Mouse (Mus musculus) midbrain, postnatal 0 days (tissue): ENCODE results near the gene Vmn1r4. TPM values are rescaled to one million over a fixed set of nuclear protein-coding genes. Genes with fewer than 3 reads are reported as not detected.

Experiments used
- ATAC-seq: fragments of 200-750 bp; cut with Nextera tagmentation; 2 replicates; pipeline ENCODE4 v1.8.0; 2017; ENCODE audit warnings: moderate number of reproducible peaks, mild to moderate bottlenecking, moderate TSS enrichment, moderate library complexity; ENCODE audit not compliant: low FRiP score
- DNase-seq: peaks from one replicate; pipeline ENCODE4 v3.0.0-alpha.2; 2015; ENCODE audit warnings: low spot score
- H3K27ac ChIP-seq: fragments of 300-500 bp; sonication (generic); 2 replicates; pipeline ENCODE4 v1.5.1; 2014; ENCODE audit warnings: low read depth, mild to moderate bottlenecking, low read length, mixed read lengths
- H3K27me3 ChIP-seq: fragments of 300-500 bp; sonication (generic); 2 replicates; pipeline ENCODE4 v1.6.1; 2014; ENCODE audit warnings: low read length, control low read depth, mixed read lengths; ENCODE audit not compliant: insufficient read depth
- H3K36me3 ChIP-seq: fragments of 300-500 bp; sonication (generic); 2 replicates; pipeline ENCODE4 v1.6.1; 2014; ENCODE audit warnings: low read length, control low read depth, mixed read lengths; ENCODE audit not compliant: insufficient read depth
- H3K4me1 ChIP-seq: fragments of 300-500 bp; sonication (generic); 2 replicates; pipeline ENCODE4 v1.6.1; 2014; ENCODE audit warnings: mild to moderate bottlenecking, control low read depth, antibody characterized with exemption, low read length, mixed read lengths; ENCODE audit not compliant: insufficient read depth
- H3K4me2 ChIP-seq: fragments of 300-500 bp; sonication (generic); 2 replicates; pipeline ENCODE4 v1.6.1; 2014; ENCODE audit warnings: low read depth, mild to moderate bottlenecking, low read length, mixed read lengths; ENCODE audit not compliant: poor library complexity, severe bottlenecking
- H3K4me3 ChIP-seq: fragments of 300-500 bp; sonication (generic); 2 replicates; pipeline ENCODE4 v1.5.1; 2014; ENCODE audit warnings: low read depth, mild to moderate bottlenecking, low read length, moderate library complexity
- H3K9ac ChIP-seq: fragments of 300-500 bp; sonication (generic); replicated peaks from 2 replicates; pipeline ENCODE4 v1.6.1; 2014; ENCODE audit warnings: mild to moderate bottlenecking, low read length, moderate library complexity, mixed read lengths; ENCODE audit not compliant: poor library complexity, severe bottlenecking
- H3K9me3 ChIP-seq: fragments of 300-500 bp; sonication (generic); 2 replicates; pipeline ENCODE4 v1.6.1; 2016; ENCODE audit warnings: low read length, control low read depth
- CTCF ChIP-seq: IDR thresholded peaks from 2 replicates; pipeline ENCODE4 v1.5.1; 2016; ENCODE audit warnings: antibody characterized with exemption, mild to moderate bottlenecking
- WGBS: fragments of 180-500 bp; shearing (Covaris S2); extraction: QIAGEN DNeasy Blood & Tissue Kit; methylation state at CpG from one replicate; pipeline ENCODE4 v1.1.7; 2014; 5-methylcytosine and 5-hydroxymethylcytosine counted together
- polyA plus RNA-seq: library from polyadenylated mRNA; unstranded; fragments of >200 nt; fragmentation: Nextera tagmentation; extraction: Ambion mirVana; gene quantifications from 2 replicates; pipeline ENCODE4 v1.2.1, GENCODE M21; 2015
- total RNA-seq: library from RNA; depleted of rRNA; stranded (reverse); fragments of >200 nt; gene quantifications from 2 replicates; pipeline ENCODE4 v1.2.3, GENCODE M21; 2014; rRNA removed

The Vmn1r4 gene
- total and polyA plus RNA-seq, 2 experiments from 2014 or later, result 0.33 to 0.46 TPM

DNA sequence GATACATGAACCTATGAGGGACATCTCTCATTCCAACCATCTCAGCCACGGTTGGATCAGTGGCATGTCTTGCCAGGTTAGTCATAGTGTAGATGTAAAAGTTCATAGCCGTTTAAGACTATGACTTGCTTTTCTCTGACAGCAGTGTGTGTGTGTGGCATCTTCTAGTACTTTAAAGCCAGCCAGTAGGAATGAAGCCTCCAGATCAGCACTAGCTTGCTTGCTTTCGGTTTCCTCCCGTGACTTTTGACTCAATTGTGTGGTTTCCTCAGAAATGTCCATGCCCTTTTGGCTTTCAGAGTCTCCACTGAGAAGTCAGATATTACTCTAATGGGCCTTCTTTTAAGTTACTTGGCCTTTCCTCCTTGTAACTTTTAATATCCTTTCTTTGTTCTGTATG is 10.6 kb downstream of the Vmn1r4 start:
- Histone ChIP-seq H3K36me3 (no peaks in the 10 kb centered on the region), H3K27ac (no peak overlapping the region), H3K4me3 (no peak overlapping the region), H3K4me1 (no peaks in the 10 kb centered on the region), H3K4me2 (no peak overlapping the region), H3K27me3 (no peaks in the 10 kb centered on the region), H3K9ac (no peak overlapping the region), H3K9me3 (no peaks in the 10 kb centered on the region)
- ATAC-seq, result no peak
- WGBS, result 88% methylated on average over 4 of the region's 4 CpGs
- DNase-seq, result no peak
- TF ChIP-seq CTCF, result no peak

DNA sequence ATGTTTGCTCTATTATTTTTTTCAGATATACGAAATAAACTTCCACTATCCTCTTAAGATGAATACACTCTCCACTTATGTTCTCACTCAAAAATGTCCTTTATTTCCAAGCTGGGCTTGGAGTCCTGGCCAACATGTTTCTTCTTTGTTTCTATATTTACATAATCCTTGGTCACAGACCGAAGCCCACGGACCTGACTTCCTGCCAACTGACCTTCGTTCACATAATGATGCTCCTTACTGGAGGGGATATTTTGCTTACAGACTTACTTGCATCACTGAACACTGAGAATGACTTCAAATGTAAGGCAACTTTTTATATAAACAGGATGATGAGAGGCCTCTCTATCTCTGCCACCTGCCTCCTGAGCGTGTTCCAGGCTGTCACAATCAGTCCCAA is 32.6 kb downstream of the Vmn1r4 start:
- H3K9me3 ChIP-seq, result no peaks in the 10 kb centered on the region
- ATAC-seq, result no peak
- TF ChIP-seq CTCF, result no peak
- no peak overlapping the region for H3K4me2 ChIP-seq
- no peak overlapping the region for H3K4me3 ChIP-seq
- peak; percentile 0 for DNase-seq
- H3K9ac ChIP-seq, result no peak overlapping the region
- H3K4me1 ChIP-seq, result no peaks in the 10 kb centered on the region
- no peaks in the 10 kb centered on the region for H3K36me3 ChIP-seq
- 61% methylated on average over 5 of the region's 5 CpGs for WGBS
- H3K27me3 ChIP-seq, result no peaks in the 10 kb centered on the region
- no peak overlapping the region for H3K27ac ChIP-seq

- Histone ChIP-seq H3K27ac (no peak within 1 kb of the TSS), H3K4me1 (no peaks in the 10 kb centered on the region), H3K27me3 (no peaks in the 10 kb centered on the region), H3K36me3 (no peaks in the 10 kb centered on the region), H3K9ac (no peak within 1 kb of the TSS), H3K4me2 (no peak within 1 kb of the TSS), H3K9me3 (no peaks in the 10 kb centered on the region), H3K4me3 (no peak within 1 kb of the TSS)
- no peak for ATAC-seq
- no peak for DNase-seq
- TF ChIP-seq CTCF, result no peak
Measured at GRCm38 (mm10) chr6:56969973-56970372, 46.2 kb downstream of the Vmn1r4 start, which contains the start of gene Vmn1r5. Gene Vmn1r5, plus strand, starts transcription at chr6:56970273.

GRCm38 (mm10) chr6:56996943-56997342 is 73.1 kb downstream of the Vmn1r4 start, which contains the start of gene Vmn1r6:
Gene Vmn1r6, plus strand, starts transcription at chr6:56997243.
- no peak for DNase-seq
- 84% methylated on average over 2 of the region's 2 CpGs for WGBS
- H3K4me3 ChIP-seq, result no peak within 1 kb of the TSS
- no peak within 1 kb of the TSS for H3K27ac ChIP-seq
- no peaks in the 10 kb centered on the region for H3K36me3 ChIP-seq
- ATAC-seq, result no peak
- no peak within 1 kb of the TSS for H3K4me2 ChIP-seq
- no peak within 1 kb of the TSS for H3K9ac ChIP-seq
- H3K4me1 ChIP-seq, result no peaks in the 10 kb centered on the region
- H3K27me3 ChIP-seq, result no peaks in the 10 kb centered on the region
- H3K9me3 ChIP-seq, result no peaks in the 10 kb centered on the region
- TF ChIP-seq CTCF, result no peak

Other genes starting within 250 kb of the Vmn1r4 start
- 36.8 and 44.7 TPM in 2 replicates for gene Lsm5, start 219.3 kb upstream of the Vmn1r4 start, total RNA-seq
- 84.3 and 90.5 TPM in 2 replicates for gene Lsm5, start 219.3 kb upstream of the Vmn1r4 start, polyA plus RNA-seq
- gene Avl9, start 209.1 kb upstream of the Vmn1r4 start, total RNA-seq, result 46.9 and 59.3 TPM in 2 replicates
- 15.6 and 19.7 TPM in 2 replicates for gene Avl9, start 209.1 kb upstream of the Vmn1r4 start, polyA plus RNA-seq
- gene Kbtbd2, start 126.2 kb upstream of the Vmn1r4 start, total RNA-seq, result 36.9 and 50.1 TPM in 2 replicates
- 15.9 and 18.4 TPM in 2 replicates for gene Kbtbd2, start 126.2 kb upstream of the Vmn1r4 start, polyA plus RNA-seq
- gene Fkbp9, start 92.0 kb upstream of the Vmn1r4 start, total RNA-seq, result 44.8 and 46.5 TPM in 2 replicates
- 31.9 and 36.7 TPM in 2 replicates for gene Fkbp9, start 92.0 kb upstream of the Vmn1r4 start, polyA plus RNA-seq
- 83.2 and 98.4 TPM in 2 replicates for gene Nt5c3, start 83 bp upstream of the Vmn1r4 start, total RNA-seq
- gene Nt5c3, start 83 bp upstream of the Vmn1r4 start, polyA plus RNA-seq, result 181 and 182 TPM in 2 replicates
- gene Vmn1r5, start 46.3 kb downstream of the Vmn1r4 start, total RNA-seq, result not detected in 2 replicates
- gene Vmn1r5, start 46.3 kb downstream of the Vmn1r4 start, polyA plus RNA-seq, result not detected in 2 replicates
- gene Vmn1r6, start 73.2 kb downstream of the Vmn1r4 start, total RNA-seq, result not detected in 2 replicates
- gene Vmn1r6, start 73.2 kb downstream of the Vmn1r4 start, polyA plus RNA-seq, result not detected in 2 replicates
- gene Vmn1r7, start 101.3 kb downstream of the Vmn1r4 start, total RNA-seq, result not detected in 2 replicates
- not detected in 2 replicates for gene Vmn1r7, start 101.3 kb downstream of the Vmn1r4 start, polyA plus RNA-seq
- gene Vmn1r8, start 108.3 kb downstream of the Vmn1r4 start, total RNA-seq, result not detected in 2 replicates
- not detected in 2 replicates for gene Vmn1r8, start 108.3 kb downstream of the Vmn1r4 start, polyA plus RNA-seq
- gene Vmn1r9, start 142.8 kb downstream of the Vmn1r4 start, total RNA-seq, result not detected in 2 replicates
- gene Vmn1r9, start 142.8 kb downstream of the Vmn1r4 start, polyA plus RNA-seq, result not detected in 2 replicates
- not detected in 2 replicates for gene Vmn1r10, start 185.4 kb downstream of the Vmn1r4 start, total RNA-seq
- not detected in 2 replicates for gene Vmn1r10, start 185.4 kb downstream of the Vmn1r4 start, polyA plus RNA-seq
- gene Vmn1r11, start 209.4 kb downstream of the Vmn1r4 start, total RNA-seq, result not detected in 2 replicates
- not detected in 2 replicates for gene Vmn1r11, start 209.4 kb downstream of the Vmn1r4 start, polyA plus RNA-seq
- not detected in 2 replicates for gene Vmn1r12, start 232.9 kb downstream of the Vmn1r4 start, total RNA-seq
- not detected in 2 replicates for gene Vmn1r12, start 232.9 kb downstream of the Vmn1r4 start, polyA plus RNA-seq